Mouse (Mus musculus) neutrophil, adult 5-6 weeks (primary cell): Measurements from ENCODE around the gene P4ha1. TPM values are rescaled to one million over a fixed set of nuclear protein-coding genes. Genes with fewer than 3 reads are reported as not detected.
"Not testable (repeated sequence)": the region's sequence is repeated elsewhere in the genome, so short reads cannot be mapped to it uniquely, and the experiment has no call there.

Experiments
- ATAC-seq: fragments of 151-379, 151-347 bp; 2 replicates; pipeline ENCODE4 v1.8.0; 2017; ENCODE audit warnings: mild to moderate bottlenecking, moderate TSS enrichment; ENCODE audit not compliant: insufficient number of reproducible peaks, poor library complexity, low FRiP score, severe bottlenecking; ENCODE audit errors: extremely low read depth
- total RNA-seq: library from RNA; stranded (forward); fragments of 200-1000 nt; gene quantifications from 2 replicates; pipeline ENCODE4 v1.2.3, GENCODE M21; 2017

Gene P4ha1
- 17.1 and 19.8 TPM in 2 replicates for total RNA-seq

- ATAC-seq, result peak; percentile 96
Measured at GRCm38 (mm10) chr10:59323100-59323487, at the start of gene P4ha1. TSS of gene P4ha1 (plus strand) at chr10:59323296.

DNA sequence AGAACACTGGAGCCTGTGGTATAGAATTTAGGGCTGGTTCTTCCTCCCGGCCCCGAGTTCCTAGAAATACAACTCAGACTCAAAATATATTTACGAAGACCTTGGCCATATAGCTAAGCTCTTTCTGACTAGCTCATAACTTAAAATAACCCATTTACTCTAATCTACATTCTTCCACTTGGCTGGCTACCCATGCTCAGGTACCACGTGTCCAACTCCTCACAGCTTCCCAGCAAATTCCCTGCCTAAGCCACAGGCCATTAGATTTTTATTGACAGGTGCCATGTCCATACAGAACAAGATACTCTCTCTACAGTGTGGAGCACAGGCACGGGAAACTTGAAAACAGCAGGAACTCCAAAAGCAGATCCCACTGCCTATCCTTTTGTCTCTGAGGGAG lies 47.4 kb upstream of the P4ha1 start:
- ATAC-seq, result no peak

DNA sequence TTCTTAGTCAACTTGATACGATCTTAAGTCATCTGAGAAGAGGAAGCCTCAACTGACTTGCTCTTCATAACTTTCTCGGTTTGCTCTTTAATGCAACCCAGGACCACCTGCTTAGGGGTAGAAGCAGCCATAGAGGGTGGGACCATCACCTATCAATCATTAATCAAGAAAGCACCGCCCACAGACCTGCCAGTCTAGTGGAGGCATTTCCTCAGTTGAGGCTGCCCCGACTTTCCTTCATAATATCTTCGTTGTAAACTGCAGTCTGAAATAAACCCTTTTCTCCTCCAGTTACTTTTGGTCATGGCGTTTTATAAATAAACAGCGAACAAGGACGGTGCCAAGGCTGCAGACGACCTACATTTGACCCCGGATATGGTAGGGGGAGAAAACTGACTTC lies 46.0 kb upstream of the P4ha1 start:
- no peak for ATAC-seq

DNA sequence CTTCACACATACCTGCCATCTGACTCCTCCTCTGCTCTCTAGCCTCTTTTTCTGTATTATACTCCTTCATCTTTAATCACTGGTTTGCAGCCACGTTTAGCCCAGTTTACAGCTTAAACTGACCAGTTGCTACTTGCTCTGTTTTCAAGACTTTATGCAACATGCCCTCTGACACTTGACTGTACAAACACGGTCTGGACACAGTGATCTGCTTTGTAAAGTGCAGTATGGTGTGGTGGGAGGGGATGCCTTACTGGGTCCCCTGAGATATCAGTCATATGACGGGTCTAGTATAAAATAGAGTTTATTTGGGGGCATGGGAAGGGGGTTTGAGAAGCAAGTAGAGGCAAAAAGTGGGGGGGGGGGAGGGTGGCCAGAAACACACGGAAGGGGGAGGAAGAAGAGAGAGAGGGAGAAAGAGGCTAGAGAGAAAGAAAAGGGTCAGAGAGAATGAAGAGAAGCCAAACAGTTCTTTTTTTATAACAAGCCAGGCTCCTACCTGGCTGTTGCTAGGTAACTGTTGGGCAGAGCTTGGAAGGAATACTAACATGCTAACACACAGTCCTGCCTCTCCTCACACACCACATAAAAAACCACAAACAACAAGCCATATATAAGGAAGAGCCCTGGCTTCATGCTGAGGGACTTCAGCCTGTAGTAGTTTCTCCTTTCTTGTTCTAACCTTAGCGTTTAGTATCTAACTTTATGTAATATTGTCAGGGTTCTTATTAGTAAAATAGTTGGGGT lies 45.2 kb upstream of the P4ha1 start:
- no peak for ATAC-seq

GRCm38 (mm10) chr10:59283164-59283563 lies 39.9 kb upstream of the P4ha1 start:
- ATAC-seq, result 0 out of 2 replicates have a peak, but pooled peaks have one; percentile 9

DNA sequence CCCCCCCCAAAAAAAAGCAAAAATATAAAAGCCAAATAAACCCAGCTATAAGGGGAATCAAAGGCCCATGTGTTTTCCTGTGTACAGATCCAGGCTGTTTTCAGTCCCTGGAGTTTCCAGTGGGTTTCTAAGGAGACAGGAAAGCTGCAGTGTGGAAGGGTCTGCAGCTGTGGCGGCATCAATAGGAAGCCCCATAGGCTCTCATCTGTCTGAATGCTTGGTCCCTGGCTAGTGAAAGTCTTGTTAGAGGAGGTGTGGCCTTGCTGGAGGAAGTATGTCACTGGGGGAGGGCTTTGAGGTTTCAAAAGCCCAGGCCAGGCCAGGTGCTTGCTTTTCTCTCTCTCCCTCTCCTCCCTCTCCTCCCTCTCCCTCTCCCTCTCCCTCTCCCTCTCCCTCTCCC lies 39.3 kb upstream of the P4ha1 start:
- no peak for ATAC-seq

DNA sequence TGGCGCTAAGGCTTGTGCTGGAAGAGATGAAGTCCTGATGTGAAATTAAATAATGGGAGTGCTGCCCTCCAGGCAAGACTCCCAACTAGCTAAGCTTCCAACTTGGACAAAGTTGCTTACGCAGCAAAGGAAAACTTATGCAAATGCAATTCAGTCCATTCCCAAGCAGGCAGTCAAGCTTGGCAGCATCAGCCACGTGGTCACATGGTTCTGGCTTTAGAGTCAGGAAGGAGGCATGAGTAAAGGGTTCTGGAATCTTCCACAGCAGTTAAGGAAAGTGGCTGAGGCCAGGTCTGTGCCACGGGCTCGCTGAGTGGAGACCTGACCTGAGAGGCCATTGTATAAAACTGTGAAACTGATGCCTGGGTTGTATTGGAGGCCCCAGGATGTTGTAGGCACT lies 37.6 kb upstream of the P4ha1 start:
- no peak for ATAC-seq

DNA sequence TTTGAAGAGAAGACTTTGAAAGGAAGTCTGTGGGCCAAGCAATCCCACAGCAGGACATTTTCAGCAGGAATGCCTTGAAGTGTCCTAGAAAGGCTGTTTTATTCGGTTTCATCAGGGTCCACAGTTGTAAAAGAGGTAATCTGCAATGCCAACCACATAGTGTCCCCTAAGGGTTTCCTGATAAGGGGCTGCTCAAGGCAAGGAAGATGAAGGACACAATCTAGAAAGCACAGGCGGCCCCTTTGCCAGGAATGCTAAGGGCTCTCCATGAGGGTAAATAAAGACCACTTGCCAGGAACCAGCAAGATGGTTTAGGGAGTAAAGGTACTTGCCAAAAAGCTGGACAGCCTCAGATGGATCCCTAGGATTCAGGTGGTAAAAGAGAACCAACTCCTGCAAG lies 35.8 kb upstream of the P4ha1 start:
- no peak for ATAC-seq

GRCm38 (mm10) chr10:59287662-59288061 lies 35.4 kb upstream of the P4ha1 start:
- ATAC-seq, result no peak

- no peak for ATAC-seq
Measured at GRCm38 (mm10) chr10:59289062-59289461, 34.0 kb upstream of the P4ha1 start.

- ATAC-seq, result no peak
Measured at GRCm38 (mm10) chr10:59291536-59291935, 31.6 kb upstream of the P4ha1 start.

DNA sequence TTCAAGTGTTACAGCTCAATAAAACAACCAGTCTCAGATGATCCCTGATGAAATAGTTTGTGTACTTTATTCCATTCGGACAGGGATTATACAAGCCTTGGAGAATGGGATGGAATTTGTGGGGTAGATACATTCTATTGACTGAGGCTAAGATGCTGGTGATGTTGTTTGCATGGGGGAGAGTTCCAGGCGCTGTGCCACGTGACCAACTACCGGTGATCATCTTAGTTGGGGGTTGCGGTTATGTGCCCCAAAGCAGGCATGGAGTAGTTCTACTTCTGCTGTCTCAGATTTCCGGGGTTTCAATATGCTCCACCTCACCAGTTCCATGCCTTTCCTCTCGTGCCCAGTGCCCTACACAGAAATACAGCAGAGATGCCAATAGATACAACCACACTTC lies 31.0 kb upstream of the P4ha1 start:
- no peak for ATAC-seq

DNA sequence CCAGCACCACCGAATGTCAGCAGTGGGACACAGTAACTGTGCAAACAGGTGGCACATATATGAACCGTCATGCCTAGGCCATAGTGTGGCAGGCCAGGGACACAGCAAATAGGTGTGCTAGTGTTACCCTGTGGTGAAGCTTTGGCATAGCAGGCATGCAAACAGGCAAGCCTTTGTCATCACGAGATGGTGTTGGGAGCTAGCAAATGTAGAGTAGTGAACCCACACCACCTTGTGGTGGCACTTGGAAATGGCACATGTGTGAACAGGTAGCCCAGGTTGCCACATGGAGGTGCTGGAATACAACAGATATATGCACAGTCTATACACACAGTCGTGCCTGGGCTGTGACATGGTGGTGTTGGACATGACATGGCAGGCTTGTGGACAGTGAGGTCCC lies 30.5 kb upstream of the P4ha1 start:
- peak; percentile 55 for ATAC-seq

- peak; percentile 30; the same call in 1 of the 2 replicates for ATAC-seq
Measured at GRCm38 (mm10) chr10:59295241-59295811, 27.8 kb upstream of the P4ha1 start.

- ATAC-seq, result peak; percentile 57; the same call in 1 of the 2 replicates
Measured at GRCm38 (mm10) chr10:59296261-59296660, 26.8 kb upstream of the P4ha1 start.

- not testable (repeated sequence) for ATAC-seq
Measured at GRCm38 (mm10) chr10:59302671-59303070, 20.4 kb upstream of the P4ha1 start.

- 0 out of 2 replicates have a peak, but pooled peaks have one; percentile 39 for ATAC-seq
Measured at GRCm38 (mm10) chr10:59308993-59309715, 13.9 kb upstream of the P4ha1 start.

- ATAC-seq, result no peak
Measured at GRCm38 (mm10) chr10:59310124-59310523, 13.0 kb upstream of the P4ha1 start.

DNA sequence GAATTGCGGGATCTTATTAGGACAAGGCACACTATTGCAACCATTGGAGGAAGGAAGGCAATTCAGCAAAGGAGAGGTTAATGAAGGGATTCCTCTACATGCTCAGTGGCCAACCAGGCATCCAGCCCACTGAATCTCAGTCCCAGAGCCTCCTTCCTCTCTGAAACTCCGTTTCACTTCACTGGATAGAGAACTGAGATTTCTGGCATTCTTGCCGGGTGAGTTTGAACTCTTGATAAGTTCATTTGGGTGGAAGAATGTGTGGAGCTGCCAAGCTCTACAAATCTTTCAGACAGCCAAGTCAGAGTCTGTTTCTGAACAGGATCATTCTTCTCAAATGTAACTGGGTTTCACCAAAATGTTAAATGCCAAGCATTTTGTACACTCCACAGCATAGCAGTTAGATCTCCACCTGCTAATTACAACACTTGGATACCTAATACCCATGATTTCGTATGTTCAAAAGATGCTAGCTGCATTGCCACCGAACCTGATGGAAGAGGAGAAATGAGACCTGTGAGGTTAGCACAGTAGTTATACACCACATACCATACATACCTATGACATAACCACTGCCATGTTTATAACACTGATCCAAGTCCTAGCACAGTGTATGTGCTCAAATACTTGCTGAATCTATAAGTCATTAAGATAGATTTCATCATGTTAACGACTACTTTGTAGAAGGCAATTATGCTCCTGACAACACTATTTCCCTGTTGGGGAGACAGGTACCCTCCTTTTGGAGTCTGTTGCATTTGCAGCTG lies 12.2 kb upstream of the P4ha1 start:
- ATAC-seq, result no peak
